Mouse (Mus musculus) spleen, adult 2 months (tissue): ENCODE results near the gene Atraid. TPM values are rescaled to one million over a fixed set of nuclear protein-coding genes. Genes with fewer than 3 reads are reported as not detected.

Source experiments
- DNase-seq, 2 experiments: peaks; one replicate each; pipeline versions ENCODE4 v3.0.0 to v3.0.0-alpha.2; 2012 to 2021; ENCODE audit warnings: low spot score in 2 of 2, low read depth in 1 of 2
- H3K27ac ChIP-seq: fragments of 200-500 bp; 2 replicates; pipeline ENCODE4 v1.5.1; 2012; ENCODE audit warnings: low read length, inconsistent platforms; ENCODE audit not compliant: insufficient read depth
- H3K27me3 ChIP-seq: fragments of 200-500 bp; 2 replicates; pipeline ENCODE4 v1.6.1; 2012; ENCODE audit warnings: mild to moderate bottlenecking, moderate library complexity, low read length, inconsistent platforms; ENCODE audit not compliant: control insufficient read depth, insufficient read depth
- H3K36me3 ChIP-seq: fragments of 200-500 bp; 2 replicates; pipeline ENCODE4 v1.6.1; 2012; ENCODE audit warnings: mild to moderate bottlenecking, low read length, inconsistent platforms; ENCODE audit not compliant: control insufficient read depth, insufficient read depth
- H3K4me1 ChIP-seq: fragments of 200-500 bp; 2 replicates; pipeline ENCODE4 v1.6.1; 2011; ENCODE audit warnings: inconsistent platforms; ENCODE audit not compliant: control insufficient read depth, insufficient read depth, insufficient read length
- H3K4me3 ChIP-seq: fragments of 200-500 bp; 2 replicates; pipeline ENCODE4 v1.5.1; 2011; ENCODE audit warnings: mild to moderate bottlenecking, inconsistent platforms; ENCODE audit not compliant: insufficient read depth, insufficient read length; ENCODE audit errors: extremely low read depth
- CTCF ChIP-seq: fragments of 200-500 bp; IDR thresholded peaks from 2 replicates; pipeline ENCODE4 v1.5.1; 2011; ENCODE audit warnings: mild to moderate bottlenecking, inconsistent platforms; ENCODE audit not compliant: insufficient read depth, insufficient read length, insufficient replicate concordance; ENCODE audit errors: extremely low read depth
- POLR2A ChIP-seq: fragments of 200-500 bp; IDR thresholded peaks from 2 replicates; pipeline ENCODE4 v1.6.1; 2011; ENCODE audit warnings: low read depth, low read length, inconsistent platforms
- WGBS: fragments of 180-500 bp; shearing (Covaris S2); methylation state at CpG from one replicate; pipeline ENCODE4 v1.1.7; 2018; 5-methylcytosine and 5-hydroxymethylcytosine counted together
- polyA plus RNA-seq: library from polyadenylated mRNA; depleted of rRNA; stranded (reverse); fragments of >200 nt; gene quantifications from 2 replicates; pipeline ENCODE4 v1.2.3, GENCODE M21; 2012

Gene Atraid
- polyA plus RNA-seq, 1 experiment: 53.5 TPM

DNA sequence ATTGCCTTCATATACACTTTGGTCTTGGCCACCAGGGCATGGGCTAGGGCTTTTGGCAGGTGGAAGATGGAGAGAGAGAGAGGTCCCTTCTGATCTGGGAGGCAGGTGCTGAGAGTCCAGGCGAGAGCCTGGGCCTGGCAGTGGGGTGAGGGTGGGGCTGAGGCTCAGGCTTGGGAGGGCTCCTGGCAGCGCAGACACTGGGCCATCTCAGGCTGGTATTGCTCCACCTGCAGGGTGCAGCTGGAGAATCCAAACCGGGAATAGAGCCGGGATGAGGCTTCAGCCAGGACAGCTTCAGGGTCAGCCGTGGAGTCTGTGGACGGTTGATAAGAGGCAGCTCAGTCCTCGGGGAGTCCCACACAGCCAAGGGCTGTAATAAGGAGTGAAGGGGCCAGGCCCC lies 38.5 kb downstream of the Atraid start:
- Histone ChIP-seq H3K36me3 (no peaks in the 10 kb centered on the region), H3K27ac (no peak overlapping the region), H3K27me3 (peaks cover under 1% of the 10 kb centered on the region), H3K4me3 (no peak overlapping the region), H3K4me1 (peaks cover 7% of the 10 kb centered on the region; the same call in 1 of the 2 replicates)
- 59% methylated on average over 7 of the region's 7 CpGs for WGBS
- peak in 1 of 2 experiments; percentile 2 for DNase-seq
- TF ChIP-seq CTCF (no peak), POLR2A (no peak)

DNA sequence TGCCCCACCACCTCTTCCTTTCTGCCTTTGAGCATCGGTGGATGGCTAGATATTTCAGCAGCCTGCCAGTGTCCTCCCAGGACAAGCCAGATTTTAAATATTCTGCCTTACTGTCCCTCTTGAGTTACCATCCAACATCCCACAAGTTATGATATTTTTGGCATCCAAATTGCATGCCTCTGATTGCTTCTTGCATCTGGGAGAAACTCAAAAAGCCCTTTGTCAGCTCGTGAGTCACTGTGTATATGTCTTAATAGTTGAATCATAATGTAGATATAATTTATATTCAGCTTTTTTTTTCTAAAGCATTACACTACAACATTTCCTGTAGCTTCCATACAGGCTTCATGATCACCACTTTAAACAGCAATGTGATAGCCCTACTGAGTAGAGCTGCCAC lies 39.0 kb downstream of the Atraid start:
- no peak overlapping the region for H3K4me3 ChIP-seq
- no peak for DNase-seq
- H3K4me1 ChIP-seq: peaks cover 7% of the 10 kb centered on the region; the same call in 1 of the 2 replicates
- H3K36me3 ChIP-seq: no peaks in the 10 kb centered on the region
- peaks cover 5% of the 10 kb centered on the region for H3K27me3 ChIP-seq
- TF ChIP-seq POLR2A (no peak), CTCF (no peak)
- H3K27ac ChIP-seq: no peak overlapping the region
- WGBS: 75% methylated on average over 2 of the region's 2 CpGs

DNA sequence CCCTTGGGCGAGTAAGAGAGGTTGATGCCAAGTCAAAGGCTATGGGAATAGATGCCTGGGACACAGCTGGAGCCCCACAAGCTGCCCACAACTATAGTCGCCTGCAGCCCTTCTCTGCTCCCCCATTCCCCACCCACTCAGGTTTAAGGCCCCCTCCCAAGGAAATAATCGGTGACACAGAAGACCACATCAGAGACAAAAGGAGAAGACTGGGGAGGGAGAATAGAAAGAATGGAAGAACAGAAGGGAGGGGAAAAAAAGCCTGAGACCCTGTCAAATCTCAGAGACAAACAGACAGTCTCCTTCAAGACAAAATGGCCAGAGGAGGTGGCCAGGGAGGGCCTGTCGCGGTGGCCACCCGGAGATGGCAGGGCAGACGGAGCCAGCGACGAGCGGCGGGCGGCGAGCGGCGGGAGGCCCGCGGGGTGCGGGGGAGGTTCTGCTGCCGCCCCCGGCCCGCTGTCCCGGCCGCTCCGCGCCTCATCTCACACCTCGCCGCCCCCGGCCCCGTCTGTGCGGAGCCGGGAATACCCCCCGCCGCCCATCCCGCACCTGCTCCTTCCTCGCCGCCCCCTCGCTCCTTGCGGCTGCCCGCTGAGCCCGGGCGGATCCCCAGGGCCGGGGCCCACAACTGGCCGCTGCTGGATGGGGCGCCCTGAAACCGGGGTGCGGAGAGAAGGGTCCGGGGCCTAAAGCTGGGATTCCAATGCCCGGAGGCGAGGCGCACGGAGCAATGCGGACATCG lies 44.3 kb downstream of the Atraid start:
- WGBS: 10% methylated on average over 47 of the region's 53 CpGs
- peak in 1 of 2 experiments; percentile 3 for DNase-seq
- no peak for TF ChIP-seq POLR2A
- no peak for TF ChIP-seq CTCF
- H3K27me3 ChIP-seq: peaks cover 29% of the 10 kb centered on the region
- peaks cover 22% of the 10 kb centered on the region for H3K4me1 ChIP-seq
- H3K36me3 ChIP-seq: no peaks in the 10 kb centered on the region
- H3K4me3 ChIP-seq: peak overlapping the region; percentile 32; the same call in 1 of the 2 replicates
- H3K27ac ChIP-seq: no peak overlapping the region

DNA sequence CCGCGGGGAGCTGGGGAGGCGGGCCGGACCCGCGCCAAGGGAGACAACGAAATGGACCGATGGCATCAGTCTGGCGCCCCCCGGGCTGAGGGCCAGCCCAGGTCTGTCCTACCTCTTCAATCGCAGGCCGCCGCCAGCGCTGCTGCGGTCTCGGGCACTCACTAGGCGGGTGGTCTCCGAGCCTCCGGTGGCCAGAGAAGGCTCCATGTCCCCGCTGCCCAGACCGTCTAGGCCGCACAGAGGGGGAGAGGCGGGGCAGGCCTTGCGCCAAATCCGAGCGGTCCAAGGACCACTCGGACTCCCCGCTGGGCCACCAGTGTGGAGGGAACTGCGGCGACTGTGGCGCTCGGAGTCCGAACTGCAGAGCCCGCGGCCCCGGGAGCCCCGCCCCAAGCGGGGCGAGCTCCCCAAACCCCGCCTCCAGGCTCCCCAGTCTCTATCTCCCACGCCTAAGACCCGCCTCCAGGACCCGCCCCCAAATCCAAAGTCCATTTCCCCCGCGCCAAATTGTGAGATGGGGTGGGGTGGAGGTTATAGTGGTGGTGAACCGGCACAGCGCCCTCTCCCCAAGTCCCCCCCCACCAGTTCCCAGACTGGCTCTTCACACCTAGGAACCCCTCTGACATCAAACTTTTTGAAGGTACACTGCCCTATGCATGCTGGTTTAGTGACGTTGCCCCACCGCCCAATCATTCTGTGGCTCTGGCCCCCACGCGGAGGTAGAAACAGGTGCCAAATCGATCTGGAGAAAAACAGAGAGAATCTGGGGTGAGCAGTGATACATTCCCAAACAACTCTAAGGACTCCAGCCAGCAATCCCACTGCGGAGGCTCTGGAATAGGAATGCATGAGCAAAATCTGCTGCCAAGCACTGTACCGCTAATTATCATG lies 45.3 kb downstream of the Atraid start:
- H3K4me3 ChIP-seq: peak overlapping the region; percentile 32; the same call in 1 of the 2 replicates
- DNase-seq: peak in 1 of 2 experiments; percentile 31

DNA sequence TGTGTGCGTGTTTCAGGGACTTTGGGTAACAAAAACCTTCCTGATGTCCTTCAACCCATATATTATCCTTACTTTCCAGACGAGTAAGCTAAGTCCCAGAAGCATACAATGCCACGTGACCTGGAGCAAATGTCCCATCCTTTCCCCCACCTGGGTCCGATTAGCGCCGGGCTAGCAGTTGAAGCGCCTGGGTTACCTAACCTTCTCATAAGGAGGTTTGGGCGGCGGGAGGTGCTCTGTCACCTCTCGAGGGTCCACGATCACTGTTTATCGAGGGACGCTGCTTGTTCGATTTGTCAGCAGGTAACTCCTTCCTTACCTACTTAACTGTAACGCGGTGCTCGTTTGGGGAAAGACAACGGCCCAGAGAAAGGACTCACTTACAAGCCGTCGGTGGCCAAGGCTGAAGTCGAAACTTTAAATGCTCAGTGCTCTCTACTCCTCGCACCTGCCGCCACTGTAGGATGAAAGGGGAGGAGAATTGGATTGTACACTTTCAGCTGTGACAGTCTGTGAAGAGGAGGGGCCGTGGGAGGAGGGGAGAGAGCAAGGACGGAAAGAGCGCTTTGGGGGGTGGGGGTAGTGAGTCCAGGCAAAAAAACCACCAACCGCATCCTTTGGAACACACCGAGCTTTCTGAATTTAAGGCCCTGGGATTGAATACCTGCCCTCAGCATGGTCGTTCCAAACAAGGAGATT lies 46.1 kb downstream of the Atraid start:
- no peak for DNase-seq
- Histone ChIP-seq H3K27me3 (peaks cover 30% of the 10 kb centered on the region), H3K4me3 (peak overlapping the region; percentile 45), H3K27ac (no peak overlapping the region), H3K36me3 (no peaks in the 10 kb centered on the region), H3K4me1 (peaks cover 22% of the 10 kb centered on the region)
- no peak for TF ChIP-seq POLR2A
- no peak for TF ChIP-seq CTCF
- 5% methylated on average over 29 of the region's 29 CpGs for WGBS

More for the DNA sequence above, 45.3 kb downstream of the Atraid start:
- no peak overlapping the region for H3K27ac ChIP-seq
- H3K36me3 ChIP-seq: no peaks in the 10 kb centered on the region
- WGBS: 3% methylated on average over 48 of the region's 54 CpGs
- peaks cover 22% of the 10 kb centered on the region for H3K4me1 ChIP-seq
- no peak for TF ChIP-seq POLR2A
- no peak for TF ChIP-seq CTCF
- H3K27me3 ChIP-seq: peaks cover 30% of the 10 kb centered on the region

DNA sequence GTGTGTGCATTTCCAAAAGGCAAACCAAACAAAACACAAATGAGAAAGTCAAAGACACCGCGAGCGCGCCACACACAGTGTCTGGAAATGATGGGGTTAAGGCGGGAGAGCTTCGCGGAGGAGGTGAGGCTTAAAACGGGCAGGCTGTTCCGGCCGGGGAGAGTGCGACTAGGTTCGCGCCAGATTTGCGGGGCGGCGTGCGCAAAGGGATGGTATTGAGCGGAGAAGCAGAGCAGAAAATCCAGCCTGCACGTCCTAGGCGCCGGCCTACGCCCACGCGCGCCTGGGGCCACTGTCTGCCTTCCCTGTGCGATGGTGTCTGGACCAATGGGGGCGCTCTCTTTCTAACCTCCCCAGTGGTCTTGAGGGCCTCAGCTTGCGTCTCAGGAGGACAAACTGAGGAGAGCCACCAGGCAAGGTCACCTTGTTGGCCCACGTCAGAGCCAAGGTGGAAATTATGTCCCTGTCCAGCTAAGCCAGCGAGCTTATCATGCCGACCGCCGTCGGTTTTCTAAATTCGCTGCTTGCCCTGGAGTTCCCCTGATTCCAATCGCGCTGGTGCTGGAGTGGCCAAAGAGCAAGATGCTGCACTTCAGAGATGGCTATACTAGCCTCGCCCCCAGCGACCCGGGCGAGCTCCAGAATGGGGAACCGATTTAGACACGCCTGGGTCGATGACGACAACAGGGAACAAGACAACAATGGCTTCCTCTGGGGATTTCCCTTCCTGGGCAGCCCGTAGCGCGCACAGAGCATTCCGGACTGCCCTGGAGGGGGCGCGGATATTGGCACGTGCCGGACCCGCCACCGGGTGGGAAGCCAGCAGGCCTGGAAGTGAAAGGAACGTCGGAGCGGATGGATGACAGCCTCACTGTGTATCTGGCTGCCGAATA lies 46.9 kb downstream of the Atraid start:
- Histone ChIP-seq H3K4me1 (peaks cover 22% of the 10 kb centered on the region), H3K36me3 (no peaks in the 10 kb centered on the region), H3K27ac (no peak overlapping the region), H3K4me3 (peak overlapping the region; percentile 45), H3K27me3 (peaks cover 32% of the 10 kb centered on the region)
- TF ChIP-seq CTCF (no peak), POLR2A (no peak)
- peak; percentile 65 for DNase-seq
- 1% methylated on average over 59 of the region's 59 CpGs for WGBS
